Mouse (Mus musculus) left cerebral cortex, adult 9 months (tissue): ENCODE measurements around the gene Cacna1f.
A peak's percentile ranks its signal among the peaks of the same experiment; 100 is the strongest.

Source experiments
- DNase-seq, 2 experiments: peaks; one replicate each; pipeline ENCODE4 v3.0.0; 2022; ENCODE audit warnings: low spot score in 2 of 2

Gene Cacna1f

DNA sequence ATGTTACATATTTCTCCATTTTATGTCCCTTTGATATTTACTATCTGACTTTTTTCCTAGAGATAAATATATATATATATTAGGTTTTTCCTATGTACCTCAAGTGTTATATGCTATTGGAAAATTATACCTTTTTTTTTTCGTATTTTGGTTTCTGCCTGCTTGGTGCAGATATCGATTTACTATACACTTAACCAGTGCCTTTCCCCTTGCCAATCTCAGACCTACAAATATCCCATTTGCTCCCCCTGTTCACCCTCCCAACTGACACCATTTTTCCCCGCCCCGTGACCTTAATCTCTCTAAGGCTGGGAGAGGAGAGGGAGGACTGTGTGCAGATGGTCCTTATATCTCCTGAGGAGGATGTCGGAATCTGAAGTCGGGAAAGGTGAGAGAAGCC lies at the start of gene Cacna1f:
Gene Cacna1f (plus strand): TSS at position 301 of the 400 bp plus-strand sequence.
- DNase-seq: no peak

- DNase-seq: no peak
Observed at GRCm38 (mm10) chrX:7563076-7563475, 43.8 kb upstream of the Cacna1f start.

DNA sequence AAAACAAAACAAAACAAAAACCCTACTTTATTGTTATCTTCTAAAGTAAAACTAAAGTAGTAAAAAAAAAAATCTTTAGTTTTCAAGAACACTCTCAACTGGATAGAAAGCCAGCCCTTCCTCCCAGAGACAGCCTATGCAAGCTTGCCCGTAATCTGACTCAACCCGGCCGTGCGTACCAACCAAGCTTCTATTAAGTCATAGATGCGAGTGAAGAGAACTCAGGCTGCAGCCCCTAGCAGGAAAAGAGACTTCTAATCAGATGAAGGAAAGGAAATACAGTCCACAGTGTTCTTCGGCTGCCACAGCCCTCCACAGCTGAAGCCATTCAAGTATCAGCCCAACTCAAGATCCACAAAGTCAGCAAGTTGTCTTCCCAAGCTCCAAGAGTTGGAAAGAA lies 40.5 kb upstream of the Cacna1f start:
- no peak for DNase-seq

- no peak for DNase-seq
Observed at GRCm38 (mm10) chrX:7567491-7567890, 39.4 kb upstream of the Cacna1f start.

DNA sequence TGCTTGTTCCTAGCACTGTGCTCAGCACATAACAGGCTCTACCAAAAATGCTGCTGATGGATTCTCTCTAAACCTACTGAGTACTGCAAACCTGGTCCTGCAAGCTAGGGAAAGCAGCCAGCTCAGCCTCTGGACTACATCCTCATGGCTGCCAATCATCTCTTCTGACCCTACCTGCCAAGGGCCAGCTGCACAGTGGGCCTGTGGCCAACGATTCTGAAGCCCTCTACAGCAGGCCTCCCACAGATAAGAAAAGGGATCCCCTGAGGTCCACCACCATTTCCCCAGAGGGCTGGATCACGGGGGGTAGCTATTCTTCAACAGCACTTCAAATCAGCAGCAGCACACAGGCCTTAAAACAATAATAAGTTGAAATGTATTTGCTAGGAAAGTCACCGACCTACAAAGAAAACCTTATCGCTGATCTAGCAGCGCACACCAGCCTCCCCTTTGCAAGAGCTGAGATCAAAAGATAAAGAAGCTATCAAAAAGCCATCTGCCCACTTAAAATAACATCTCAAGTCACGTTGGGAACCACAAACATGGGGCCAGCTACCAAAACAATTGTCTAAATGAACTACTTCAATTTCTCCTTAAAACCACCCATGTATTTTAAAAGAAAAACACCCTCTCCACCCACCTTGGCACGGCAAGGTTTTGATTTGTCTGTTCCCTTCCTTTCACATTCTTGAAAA lies 36.3 kb upstream of the Cacna1f start:
- DNase-seq: no peak

DNA sequence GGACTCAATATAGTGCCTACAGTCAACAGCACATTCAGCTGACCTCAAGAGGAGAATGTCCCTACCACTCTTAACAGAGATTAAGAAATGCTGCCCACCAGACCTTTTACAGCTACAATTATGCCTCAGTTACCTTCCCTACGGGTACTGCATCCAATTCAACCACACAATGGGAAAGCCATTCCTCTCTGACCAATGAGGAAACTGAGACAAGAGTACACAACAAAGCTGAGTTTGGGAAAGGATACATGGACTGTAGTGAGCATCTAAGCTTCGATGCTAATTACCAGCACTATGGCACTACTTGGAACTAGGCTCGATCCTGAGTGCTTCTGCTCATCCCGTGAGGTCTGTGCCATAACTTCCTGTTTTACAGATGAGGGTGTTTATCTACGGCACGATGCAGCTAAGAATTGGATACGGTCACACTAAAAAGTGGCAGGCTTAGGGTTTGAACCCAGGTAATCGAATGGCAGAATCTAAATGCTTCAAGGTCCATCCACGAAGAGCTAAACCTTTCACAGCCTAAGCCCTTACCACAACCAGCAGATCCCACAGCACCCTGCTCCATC lies 35.2 kb upstream of the Cacna1f start:
- DNase-seq: no peak

GRCm38 (mm10) chrX:7572466-7572865 lies 34.4 kb upstream of the Cacna1f start:
- DNase-seq: no peak

GRCm38 (mm10) chrX:7573176-7574086 lies 33.5 kb upstream of the Cacna1f start, which contains the start of gene Foxp3:
Gene Foxp3, plus strand, starts transcription at chrX:7573644.
- DNase-seq: peak in 1 of 2 experiments; percentile 22

DNA sequence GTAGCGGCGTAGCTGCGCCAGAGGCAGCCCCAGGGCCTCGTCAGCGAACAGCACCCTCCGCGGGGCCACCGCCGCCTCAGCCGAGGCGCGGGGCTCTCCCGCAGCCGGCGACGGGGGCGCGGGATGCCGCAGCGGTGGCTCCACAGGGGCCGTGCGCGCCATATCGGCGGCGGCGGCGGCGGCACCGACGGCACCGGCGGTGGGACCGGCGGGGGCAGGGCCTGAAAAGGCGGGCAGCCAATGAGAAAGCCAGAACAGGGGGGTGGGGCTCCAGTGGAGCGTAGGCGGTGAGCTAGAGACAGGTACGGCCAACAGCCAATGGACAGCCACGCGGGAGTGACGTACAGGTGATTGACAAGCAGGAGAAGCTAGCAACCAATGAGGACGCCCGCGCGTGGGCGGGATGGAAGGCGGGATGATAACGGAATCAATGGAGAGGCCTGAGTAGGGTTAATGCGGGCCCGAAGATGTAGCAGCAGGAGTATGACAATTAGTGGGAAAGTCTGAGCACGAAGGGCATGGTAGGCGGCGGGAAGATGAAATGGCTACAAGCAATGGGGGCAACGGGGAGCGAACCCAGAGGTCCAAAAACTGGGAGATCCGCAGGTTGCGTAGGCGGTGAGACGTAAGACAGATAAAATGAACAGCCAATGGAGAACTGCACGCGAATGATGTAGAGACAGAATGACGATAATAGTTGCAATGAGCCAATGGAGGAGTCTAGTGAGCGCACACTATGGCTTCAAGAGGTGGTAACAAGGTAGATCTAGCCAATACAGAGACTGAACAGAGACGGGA lies 32.6 kb upstream of the Cacna1f start, which contains the start of gene Ppp1r3f:
Gene Ppp1r3f (minus strand): TSS at position 197 of the 798 bp plus-strand sequence.
- peak; percentile 97 to 98 for DNase-seq

- DNase-seq: peak in 1 of 2 experiments; percentile 16
Observed at GRCm38 (mm10) chrX:7574885-7575231, 32.0 kb upstream of the Cacna1f start.

GRCm38 (mm10) chrX:7581151-7581550 lies 25.7 kb upstream of the Cacna1f start:
- DNase-seq: no peak

DNA sequence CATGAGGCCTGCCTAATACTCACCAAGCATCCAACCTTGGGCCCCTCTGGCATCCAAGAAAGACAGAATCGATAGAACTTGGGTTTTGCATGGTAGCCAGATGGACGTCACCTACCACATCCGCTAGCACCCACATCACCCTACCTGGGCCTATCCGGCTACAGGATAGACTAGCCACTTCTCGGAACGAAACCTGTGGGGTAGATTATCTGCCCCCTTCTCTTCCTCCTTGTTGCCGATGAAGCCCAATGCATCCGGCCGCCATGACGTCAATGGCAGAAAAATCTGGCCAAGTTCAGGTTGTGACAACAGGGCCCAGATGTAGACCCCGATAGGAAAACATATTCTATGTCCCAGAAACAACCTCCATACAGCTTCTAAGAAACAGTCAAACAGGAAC lies 23.0 kb upstream of the Cacna1f start:
- DNase-seq: no peak

GRCm38 (mm10) chrX:7586356-7586755 lies 20.5 kb upstream of the Cacna1f start:
- no peak for DNase-seq

DNA sequence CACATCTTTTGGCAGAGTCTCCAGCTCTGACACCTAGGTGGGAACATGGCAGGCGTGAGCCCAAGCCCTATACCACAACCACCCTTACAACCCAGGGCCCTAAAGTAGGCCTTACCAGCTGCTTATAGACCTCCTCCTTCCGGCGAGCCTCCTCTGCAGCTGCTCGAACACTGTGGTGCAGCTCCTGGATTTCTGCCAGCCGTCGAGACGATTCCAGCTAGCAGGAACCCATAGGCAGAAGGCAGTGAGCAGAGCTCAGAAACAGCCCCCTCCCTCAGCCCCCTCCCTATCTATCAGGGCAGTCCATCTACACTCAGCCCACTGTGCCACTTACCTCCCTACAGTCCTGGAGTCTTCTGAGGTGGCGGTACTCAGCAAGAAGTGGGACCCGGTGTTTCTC lies 11.5 kb upstream of the Cacna1f start:
- DNase-seq: no peak

GRCm38 (mm10) chrX:7604004-7604403 lies 2.9 kb upstream of the Cacna1f start:
- no peak for DNase-seq

GRCm38 (mm10) chrX:7604879-7605574 lies 1.9 kb upstream of the Cacna1f start, which contains the start of gene Ccdc22:
Gene Ccdc22, minus strand, starts transcription at chrX:7605517.
- peak; percentile 67 to 85 for DNase-seq

DNA sequence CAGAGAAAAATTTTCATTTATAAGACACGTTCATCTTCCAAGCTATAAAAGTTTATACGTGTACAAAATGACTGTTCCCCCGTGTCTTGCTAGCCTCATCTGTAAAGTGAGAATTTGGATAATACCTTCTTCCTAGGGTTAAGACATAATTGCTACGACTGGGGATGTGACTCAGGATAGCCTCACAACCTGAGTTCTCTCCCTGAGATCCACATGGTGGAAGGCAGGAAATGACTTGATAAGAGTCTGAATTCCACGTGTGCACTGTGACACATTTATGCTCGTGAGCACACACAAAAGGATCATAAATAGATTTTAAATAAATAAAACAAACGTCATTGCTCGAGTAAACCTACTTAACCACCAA lies 1.3 kb upstream of the Cacna1f start:
- DNase-seq: no peak

DNA sequence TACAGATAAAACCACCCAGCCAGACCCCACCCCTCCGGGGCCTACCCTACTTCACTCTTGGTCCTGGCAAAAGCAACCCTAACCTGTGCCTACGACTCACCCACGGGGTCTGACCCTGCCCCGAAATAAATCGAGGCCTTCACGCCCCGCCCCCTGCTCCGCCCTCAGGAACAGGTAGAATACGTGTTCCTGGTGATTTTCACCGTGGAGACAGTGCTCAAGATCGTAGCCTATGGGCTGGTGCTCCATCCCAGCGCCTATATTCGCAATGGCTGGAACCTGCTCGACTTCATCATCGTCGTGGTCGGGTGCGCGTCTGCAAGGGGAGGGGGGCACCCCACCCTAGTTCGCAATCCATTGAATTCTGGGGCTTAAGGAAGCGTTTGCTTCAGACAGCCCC lies 3.2 kb downstream of the Cacna1f start:
- DNase-seq: peak in 1 of 2 experiments; percentile 16

DNA sequence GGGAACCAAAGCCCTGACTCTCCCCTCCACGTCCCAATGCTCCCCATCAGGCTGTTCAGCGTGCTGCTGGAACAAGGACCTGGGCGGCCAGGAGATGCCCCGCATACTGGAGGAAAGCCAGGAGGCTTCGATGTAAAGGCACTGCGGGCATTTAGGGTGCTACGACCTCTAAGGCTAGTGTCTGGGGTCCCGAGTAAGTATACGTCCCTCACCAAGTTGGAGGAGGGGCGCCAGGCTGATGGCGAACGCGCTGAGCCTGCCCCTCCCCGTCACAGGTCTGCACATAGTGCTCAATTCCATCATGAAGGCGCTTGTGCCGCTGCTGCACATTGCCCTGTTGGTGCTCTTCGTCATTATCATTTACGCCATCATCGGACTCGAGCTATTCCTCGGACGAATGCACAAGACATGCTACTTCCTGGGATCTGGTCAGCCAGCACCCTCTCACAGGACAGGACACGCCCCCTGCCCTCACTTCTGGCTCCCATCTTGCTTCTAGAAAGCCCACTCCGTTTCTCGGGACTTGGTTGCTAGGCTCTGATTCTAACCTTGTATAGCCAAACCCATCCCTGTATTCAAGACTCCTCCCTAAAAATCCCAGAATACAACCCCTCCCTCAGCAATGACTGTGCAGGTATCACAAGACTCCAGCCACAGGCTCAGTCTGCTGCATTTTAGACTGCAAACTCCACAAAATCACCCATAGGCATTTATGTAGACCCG lies 3.8 kb downstream of the Cacna1f start:
- peak in 1 of 2 experiments; percentile 32 for DNase-seq

DNA sequence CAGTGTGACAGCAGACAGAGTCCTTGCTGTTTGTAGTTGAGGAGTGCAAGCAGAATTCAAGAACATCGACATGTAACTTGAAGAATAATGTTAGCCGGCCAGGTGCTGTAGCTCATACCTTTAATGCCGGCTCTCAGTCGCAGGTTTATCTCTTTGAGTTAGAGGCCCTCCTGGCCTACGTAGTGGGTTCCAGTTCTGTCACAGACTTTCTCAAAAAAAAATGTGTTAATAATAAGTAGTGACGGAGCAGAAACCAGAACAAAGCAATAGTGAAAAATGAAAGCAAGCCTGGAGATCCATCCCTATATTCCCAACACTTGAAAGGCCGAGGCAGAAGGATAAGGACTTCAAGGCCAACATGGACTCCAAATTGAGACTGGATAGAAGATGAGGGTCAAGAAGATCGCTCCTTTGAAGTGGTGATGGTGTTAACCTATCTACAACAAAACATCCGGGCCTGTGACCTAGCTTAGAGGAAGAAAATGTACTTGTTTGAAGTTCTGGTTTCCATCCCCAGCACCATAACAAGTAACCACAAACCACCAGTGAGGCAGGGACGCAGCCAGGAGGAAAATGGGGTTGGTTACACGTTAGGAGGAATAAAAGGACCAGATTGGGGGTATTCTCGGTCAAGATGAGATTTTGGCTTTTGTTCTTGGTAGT lies 11.1 kb downstream of the Cacna1f start:
- no peak for DNase-seq
